Mouse (Mus musculus): ENCODE measurements around the gene Wsb1. TPM values are rescaled to one million over a fixed set of nuclear protein-coding genes. Genes with fewer than 3 reads are reported as not detected.

Wsb1 gene
- polyA plus RNA-seq, 1 experiment from 2014 or later = 505 TPM

DNA sequence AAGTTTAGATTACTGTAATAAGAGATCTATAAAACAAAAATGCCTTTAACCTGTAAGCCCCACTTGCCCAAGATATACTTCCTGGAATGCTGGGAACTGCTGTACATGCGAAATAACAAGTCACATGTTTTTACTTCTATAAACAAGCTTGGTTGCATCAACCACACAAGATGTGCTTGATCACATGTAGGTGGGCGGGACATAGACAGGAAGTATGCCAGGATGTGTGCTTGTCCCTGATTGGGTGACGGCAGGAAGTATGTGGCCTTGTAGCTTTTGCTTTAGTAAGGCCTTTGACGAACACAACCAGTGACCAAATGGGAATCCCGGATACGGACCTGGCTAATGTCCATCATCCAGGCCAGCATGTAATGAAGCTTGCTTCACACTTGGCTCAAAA is 31.1 kb downstream of the Wsb1 start:
- Histone ChIP-seq H3K27me3 (replicated peaks) (no peaks in the 10 kb centered on the region), H3K9me3 (no peaks in the 10 kb centered on the region), H3K4me2 (no peak overlapping the region), H3K4me3 (no peak overlapping the region), H3K4me1 (peaks cover 3% of the 10 kb centered on the region; the same call in 1 of the 2 replicates), H3K9ac (no peak overlapping the region), H3K36me3 (replicated peaks) (no peaks in the 10 kb centered on the region), H3K27ac (no peak overlapping the region)
- 88% methylated on average over 6 of the region's 6 CpGs for WGBS
- ATAC-seq (replicated peaks) = no peak

DNA sequence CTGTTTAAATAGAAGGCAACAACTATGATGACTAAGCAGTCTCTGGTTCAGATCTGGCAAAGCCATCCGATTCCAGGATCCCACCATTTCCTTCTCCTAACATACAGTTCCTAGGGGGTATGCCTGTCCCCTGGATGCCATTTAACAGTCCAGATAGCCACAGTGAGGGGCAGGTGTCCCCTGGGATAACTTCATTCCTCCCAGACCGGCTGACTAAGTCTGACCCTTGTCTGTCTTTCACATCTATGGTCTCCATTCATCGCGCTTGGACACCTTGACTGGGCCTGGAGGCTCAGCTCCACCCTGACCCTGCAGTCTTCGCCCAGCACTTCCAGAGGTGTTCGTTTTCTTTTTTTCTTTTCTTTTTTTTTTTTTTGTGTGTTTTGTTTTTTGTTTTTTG is 31.8 kb downstream of the Wsb1 start:
- WGBS = 90% methylated on average over 6 of the region's 6 CpGs
- H3K36me3 ChIP-seq (replicated peaks) = no peaks in the 10 kb centered on the region
- H3K4me1 ChIP-seq = peaks cover 3% of the 10 kb centered on the region; the same call in 1 of the 2 replicates
- H3K9me3 ChIP-seq = no peaks in the 10 kb centered on the region
- H3K4me2 ChIP-seq = no peak overlapping the region
- no peak overlapping the region for H3K9ac ChIP-seq
- H3K4me3 ChIP-seq = no peak overlapping the region
- no peak for ATAC-seq (replicated peaks)
- no peaks in the 10 kb centered on the region for H3K27me3 ChIP-seq (replicated peaks)
- H3K27ac ChIP-seq = no peak overlapping the region

DNA sequence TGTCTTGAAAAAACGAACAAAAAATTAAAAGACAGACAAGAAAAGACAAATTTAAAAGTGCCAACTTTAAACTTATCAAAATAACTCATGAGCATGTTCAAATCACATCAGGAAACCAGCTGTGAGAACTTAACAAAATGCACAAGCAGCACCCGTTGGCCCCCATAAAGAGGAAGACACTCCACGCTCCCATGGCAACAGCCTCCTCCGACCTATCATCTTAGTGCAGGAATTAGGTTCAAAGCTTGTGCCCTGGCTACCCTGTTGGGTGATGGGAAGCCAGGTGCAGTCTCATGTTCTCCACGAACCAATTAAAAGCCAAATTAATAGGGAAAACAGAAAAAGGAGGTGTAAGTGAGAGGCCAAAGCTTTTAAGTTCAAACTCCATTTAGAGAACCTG is 32.8 kb downstream of the Wsb1 start:
- Histone ChIP-seq H3K9ac (no peak overlapping the region), H3K36me3 (replicated peaks) (no peaks in the 10 kb centered on the region), H3K27me3 (replicated peaks) (no peaks in the 10 kb centered on the region), H3K27ac (no peak overlapping the region), H3K4me3 (no peak overlapping the region), H3K4me2 (no peak overlapping the region), H3K4me1 (peaks cover 3% of the 10 kb centered on the region; the same call in 1 of the 2 replicates), H3K9me3 (no peaks in the 10 kb centered on the region)
- WGBS = 71% methylated on average over 5 of the region's 5 CpGs
- no peak for ATAC-seq (replicated peaks)

GRCm38 (mm10) chr11:79218936-79219626 is 35.4 kb downstream of the Wsb1 start:
- Histone ChIP-seq H3K4me3 (no peak overlapping the region), H3K27me3 (replicated peaks) (no peaks in the 10 kb centered on the region), H3K4me1 (no peaks in the 10 kb centered on the region), H3K36me3 (replicated peaks) (no peaks in the 10 kb centered on the region), H3K27ac (no peak overlapping the region), H3K9me3 (no peaks in the 10 kb centered on the region), H3K4me2 (no peak overlapping the region), H3K9ac (no peak overlapping the region)
- 81% methylated on average over 8 of the region's 8 CpGs for WGBS
- no peak for ATAC-seq (replicated peaks)

DNA sequence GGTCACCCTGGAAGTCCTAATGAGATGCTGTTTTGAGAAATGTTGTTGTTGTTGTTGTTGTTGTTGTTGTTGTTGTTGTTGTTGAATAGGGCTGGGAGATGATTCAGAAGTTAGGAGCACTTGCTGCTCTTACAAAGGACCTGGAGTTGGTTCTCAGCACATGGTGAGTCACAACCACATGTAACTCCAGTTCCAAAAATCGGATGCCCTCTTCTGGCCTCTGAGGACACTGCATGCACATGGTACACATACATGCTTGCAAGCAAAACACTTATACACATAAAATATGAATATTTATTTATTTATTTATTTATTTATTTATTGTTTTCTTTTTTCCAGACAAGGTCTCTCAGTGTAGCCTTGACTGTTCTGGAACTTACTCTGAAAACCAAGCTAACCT is 36.4 kb downstream of the Wsb1 start:
- no peaks in the 10 kb centered on the region for H3K4me1 ChIP-seq
- H3K4me2 ChIP-seq = no peak overlapping the region
- 92% methylated on average over 1 of the region's 1 CpGs for WGBS
- ATAC-seq (replicated peaks) = no peak
- no peak overlapping the region for H3K9ac ChIP-seq
- no peaks in the 10 kb centered on the region for H3K9me3 ChIP-seq
- H3K27me3 ChIP-seq (replicated peaks) = no peaks in the 10 kb centered on the region
- H3K36me3 ChIP-seq (replicated peaks) = no peaks in the 10 kb centered on the region
- no peak overlapping the region for H3K4me3 ChIP-seq
- H3K27ac ChIP-seq = no peak overlapping the region

DNA sequence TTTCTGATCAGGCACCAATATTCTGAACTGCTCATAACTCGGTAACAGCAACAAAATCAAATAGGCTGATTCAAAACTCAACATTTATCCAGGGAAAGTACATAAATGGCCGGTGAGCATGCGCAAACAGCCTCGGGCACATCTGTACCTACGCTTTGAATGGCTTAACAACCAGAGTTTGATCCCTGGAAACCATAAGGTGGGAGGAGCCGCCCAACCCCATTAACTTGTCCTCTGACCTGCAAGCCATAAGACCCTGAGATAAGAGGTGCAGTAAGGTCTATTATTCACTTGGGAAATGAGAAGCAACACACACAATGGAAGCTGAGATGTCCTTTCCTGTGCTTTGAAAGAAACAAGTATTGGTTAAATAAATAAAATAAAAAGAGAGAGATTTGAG is 37.3 kb downstream of the Wsb1 start:
- H3K4me2 ChIP-seq = no peak overlapping the region
- no peak for ATAC-seq (replicated peaks)
- no peak overlapping the region for H3K9ac ChIP-seq
- H3K9me3 ChIP-seq = no peaks in the 10 kb centered on the region
- H3K4me1 ChIP-seq = no peaks in the 10 kb centered on the region
- H3K27me3 ChIP-seq (replicated peaks) = no peaks in the 10 kb centered on the region
- H3K27ac ChIP-seq = no peak overlapping the region
- no peak overlapping the region for H3K4me3 ChIP-seq
- no peaks in the 10 kb centered on the region for H3K36me3 ChIP-seq (replicated peaks)
- 74% methylated on average over 6 of the region's 6 CpGs for WGBS

- H3K36me3 ChIP-seq (replicated peaks) = no peaks in the 10 kb centered on the region
- 73% methylated on average over 2 of the region's 2 CpGs for WGBS
- H3K4me2 ChIP-seq = no peak overlapping the region
- no peaks in the 10 kb centered on the region for H3K4me1 ChIP-seq
- H3K27ac ChIP-seq = no peak overlapping the region
- no peaks in the 10 kb centered on the region for H3K27me3 ChIP-seq (replicated peaks)
- ATAC-seq (replicated peaks) = no peak
- H3K4me3 ChIP-seq = no peak overlapping the region
- no peak overlapping the region for H3K9ac ChIP-seq
- no peaks in the 10 kb centered on the region for H3K9me3 ChIP-seq
These were observed 38.9 kb downstream of the Wsb1 start for GRCm38 (mm10) chr11:79215539-79215938.

- Histone ChIP-seq H3K4me1 (no peaks in the 10 kb centered on the region), H3K36me3 (replicated peaks) (no peaks in the 10 kb centered on the region), H3K4me2 (no peak overlapping the region), H3K27me3 (replicated peaks) (no peaks in the 10 kb centered on the region), H3K4me3 (no peak overlapping the region), H3K9me3 (no peaks in the 10 kb centered on the region), H3K27ac (no peak overlapping the region), H3K9ac (no peak overlapping the region)
- 12% methylated on average over 14 of the region's 14 CpGs for WGBS
- peak; percentile 73; the same call in 1 of the 2 replicates for ATAC-seq (replicated peaks)
These were observed 40.5 kb downstream of the Wsb1 start for GRCm38 (mm10) chr11:79214015-79214418.

GRCm38 (mm10) chr11:79209882-79210471 is 44.5 kb downstream of the Wsb1 start:
- H3K9me3 ChIP-seq = no peaks in the 10 kb centered on the region
- no peak overlapping the region for H3K9ac ChIP-seq
- no peak overlapping the region for H3K4me2 ChIP-seq
- no peaks in the 10 kb centered on the region for H3K36me3 ChIP-seq (replicated peaks)
- ATAC-seq (replicated peaks) = no peak
- no peak overlapping the region for H3K27ac ChIP-seq
- 86% methylated on average over 5 of the region's 5 CpGs for WGBS
- H3K27me3 ChIP-seq (replicated peaks) = no peaks in the 10 kb centered on the region
- no peak overlapping the region for H3K4me3 ChIP-seq
- H3K4me1 ChIP-seq = no peaks in the 10 kb centered on the region

GRCm38 (mm10) chr11:79209113-79209512 is 45.4 kb downstream of the Wsb1 start:
- Histone ChIP-seq H3K9ac (no peak overlapping the region), H3K27me3 (replicated peaks) (no peaks in the 10 kb centered on the region), H3K36me3 (replicated peaks) (no peaks in the 10 kb centered on the region), H3K4me1 (no peaks in the 10 kb centered on the region), H3K4me3 (no peak overlapping the region), H3K9me3 (no peaks in the 10 kb centered on the region), H3K4me2 (no peak overlapping the region), H3K27ac (no peak overlapping the region)
- no peak for ATAC-seq (replicated peaks)
- 59% methylated on average over 5 of the region's 5 CpGs for WGBS

DNA sequence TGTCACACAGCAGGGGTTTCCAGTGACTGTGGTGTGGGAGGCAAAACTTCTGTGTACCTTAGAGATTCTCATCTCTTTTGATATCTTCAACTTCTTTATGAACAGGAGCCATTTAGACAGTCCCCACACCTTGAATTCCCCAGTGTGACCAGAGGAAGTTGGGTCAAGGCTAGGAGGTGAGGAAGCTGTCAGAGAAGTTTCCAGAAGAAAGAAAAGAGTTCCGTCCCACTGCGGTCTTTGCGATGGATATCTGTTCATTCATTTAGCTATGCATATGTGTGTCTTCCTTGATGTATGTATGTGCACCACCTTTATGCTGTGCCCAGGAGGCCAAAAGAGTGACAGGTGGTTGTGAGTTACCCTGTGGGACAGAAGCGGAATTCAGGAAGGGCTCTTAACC is 46.0 kb downstream of the Wsb1 start:
- WGBS = 94% methylated on average over 4 of the region's 4 CpGs

GRCm38 (mm10) chr11:79207691-79208090 is 46.8 kb downstream of the Wsb1 start:
- H3K9ac ChIP-seq = no peak overlapping the region
- H3K9me3 ChIP-seq = no peaks in the 10 kb centered on the region
- no peak overlapping the region for H3K4me2 ChIP-seq
- no peaks in the 10 kb centered on the region for H3K27me3 ChIP-seq (replicated peaks)
- no peak overlapping the region for H3K27ac ChIP-seq
- no peak overlapping the region for H3K4me3 ChIP-seq
- no peak for ATAC-seq (replicated peaks)
- 87% methylated on average over 10 of the region's 10 CpGs for WGBS
- no peaks in the 10 kb centered on the region for H3K36me3 ChIP-seq (replicated peaks)
- no peaks in the 10 kb centered on the region for H3K4me1 ChIP-seq

More for the DNA sequence above, 46.0 kb downstream of the Wsb1 start:
- no peak overlapping the region for H3K4me2 ChIP-seq
- no peak for ATAC-seq (replicated peaks)
- H3K27ac ChIP-seq = no peak overlapping the region
- no peaks in the 10 kb centered on the region for H3K27me3 ChIP-seq (replicated peaks)
- no peak overlapping the region for H3K4me3 ChIP-seq
- no peaks in the 10 kb centered on the region for H3K9me3 ChIP-seq
- no peaks in the 10 kb centered on the region for H3K4me1 ChIP-seq
- no peak overlapping the region for H3K9ac ChIP-seq
- H3K36me3 ChIP-seq (replicated peaks) = no peaks in the 10 kb centered on the region

DNA sequence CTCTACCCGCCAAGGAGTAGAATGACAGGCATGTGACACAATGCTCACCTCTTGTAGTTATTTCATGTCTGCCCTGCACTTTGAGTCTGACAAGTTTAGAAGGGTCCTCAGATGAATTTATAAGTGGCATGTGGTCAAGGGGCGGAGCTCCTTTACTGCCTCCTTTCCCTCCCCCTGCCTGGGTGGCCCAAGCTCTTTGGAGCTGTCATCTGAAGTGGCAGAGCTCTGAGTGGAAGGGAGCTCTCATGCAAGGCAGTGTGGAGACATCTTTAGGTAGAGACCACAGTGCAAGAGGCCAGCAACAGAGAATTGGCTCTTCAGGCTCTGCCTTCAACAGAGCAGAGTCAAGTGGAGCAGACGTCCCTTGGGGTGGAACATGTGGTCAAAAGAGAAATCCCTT is 50.0 kb downstream of the Wsb1 start:
- H3K27ac ChIP-seq = no peak overlapping the region
- H3K4me3 ChIP-seq = no peak overlapping the region
- whole genome bisulfite sequencing = 86% methylated on average over 3 of the region's 3 CpGs
- H3K36me3 ChIP-seq (replicated peaks) = no peaks in the 10 kb centered on the region
- H3K4me1 ChIP-seq = no peaks in the 10 kb centered on the region
- no peaks in the 10 kb centered on the region for H3K9me3 ChIP-seq
- no peak overlapping the region for H3K9ac ChIP-seq
- no peaks in the 10 kb centered on the region for H3K27me3 ChIP-seq (replicated peaks)
- no peak overlapping the region for H3K4me2 ChIP-seq
- no peak for ATAC-seq (replicated peaks)
